Mouse (Mus musculus): Measurements from ENCODE around the gene Katnb1. TPM values are rescaled to one million over a fixed set of nuclear protein-coding genes. Genes with fewer than 3 reads are reported as not detected.

The Katnb1 gene
- polyA plus RNA-seq, 1 experiment from 2014 or later: 35.6 TPM

GRCm38 (mm10) chr8:95059812-95060533 is 21.0 kb upstream of the Katnb1 start:
- Histone ChIP-seq H3K4me3 (replicated peaks) (no peak overlapping the region), H3K27me3 (no peaks in the 10 kb centered on the region), H3K4me1 (no peaks in the 10 kb centered on the region), H3K36me3 (replicated peaks) (no peaks in the 10 kb centered on the region), H3K9ac (no peak overlapping the region), H3K4me2 (no peak overlapping the region), H3K27ac (no peak overlapping the region), H3K9me3 (no peaks in the 10 kb centered on the region)
- 68% methylated on average over 6 of the region's 6 CpGs for WGBS
- ATAC-seq (ENCODE audit: low FRiP score): no peak

GRCm38 (mm10) chr8:95064531-95064930 is 16.5 kb upstream of the Katnb1 start:
- H3K4me3 ChIP-seq (replicated peaks): no peak overlapping the region
- no peak overlapping the region for H3K4me2 ChIP-seq
- H3K4me1 ChIP-seq: no peaks in the 10 kb centered on the region
- H3K9me3 ChIP-seq: no peaks in the 10 kb centered on the region
- 91% methylated on average over 2 of the region's 2 CpGs for WGBS
- no peaks in the 10 kb centered on the region for H3K36me3 ChIP-seq (replicated peaks)
- H3K27ac ChIP-seq: no peak overlapping the region
- H3K9ac ChIP-seq: no peak overlapping the region
- H3K27me3 ChIP-seq: no peaks in the 10 kb centered on the region
- no peak for ATAC-seq (ENCODE audit: low FRiP score)

GRCm38 (mm10) chr8:95067582-95067981 is 13.4 kb upstream of the Katnb1 start:
- no peaks in the 10 kb centered on the region for H3K9me3 ChIP-seq
- no peak overlapping the region for H3K27ac ChIP-seq
- no peaks in the 10 kb centered on the region for H3K4me1 ChIP-seq
- no peaks in the 10 kb centered on the region for H3K36me3 ChIP-seq (replicated peaks)
- 42% methylated on average over 3 of the region's 3 CpGs for WGBS
- no peak for ATAC-seq (ENCODE audit: low FRiP score)
- no peak overlapping the region for H3K4me3 ChIP-seq (replicated peaks)
- no peak overlapping the region for H3K4me2 ChIP-seq
- H3K27me3 ChIP-seq: no peaks in the 10 kb centered on the region
- no peak overlapping the region for H3K9ac ChIP-seq

GRCm38 (mm10) chr8:95075504-95075903 is 5.5 kb upstream of the Katnb1 start:
- Histone ChIP-seq H3K36me3 (replicated peaks) (no peaks in the 10 kb centered on the region), H3K27ac (no peak overlapping the region), H3K4me2 (no peak overlapping the region), H3K4me3 (replicated peaks) (no peak overlapping the region), H3K9ac (no peak overlapping the region), H3K9me3 (no peaks in the 10 kb centered on the region), H3K4me1 (peaks cover 5% of the 10 kb centered on the region; the same call in 1 of the 2 replicates), H3K27me3 (peaks cover 10% of the 10 kb centered on the region; the same call in 1 of the 2 replicates)
- WGBS: 91% methylated on average over 3 of the region's 3 CpGs
- ATAC-seq (ENCODE audit: low FRiP score): no peak

GRCm38 (mm10) chr8:95076151-95076550 is 4.8 kb upstream of the Katnb1 start:
- no peak overlapping the region for H3K4me2 ChIP-seq
- peaks cover 5% of the 10 kb centered on the region; the same call in 1 of the 2 replicates for H3K4me1 ChIP-seq
- H3K36me3 ChIP-seq (replicated peaks): no peaks in the 10 kb centered on the region
- H3K27me3 ChIP-seq: peaks cover 10% of the 10 kb centered on the region; the same call in 1 of the 2 replicates
- H3K27ac ChIP-seq: no peak overlapping the region
- no peak overlapping the region for H3K4me3 ChIP-seq (replicated peaks)
- no peak overlapping the region for H3K9ac ChIP-seq
- no peaks in the 10 kb centered on the region for H3K9me3 ChIP-seq
- ATAC-seq (ENCODE audit: low FRiP score): no peak
- 85% methylated on average over 17 of the region's 17 CpGs for WGBS

- WGBS: 84% methylated on average over 3 of the region's 3 CpGs
- no peak for ATAC-seq (ENCODE audit: low FRiP score)
- H3K9me3 ChIP-seq: no peaks in the 10 kb centered on the region
- H3K9ac ChIP-seq: no peak overlapping the region
- H3K4me3 ChIP-seq (replicated peaks): no peak overlapping the region
- H3K4me1 ChIP-seq: peaks cover 18% of the 10 kb centered on the region
- no peaks in the 10 kb centered on the region for H3K36me3 ChIP-seq (replicated peaks)
- peaks cover 10% of the 10 kb centered on the region; the same call in 1 of the 2 replicates for H3K27me3 ChIP-seq
- no peak overlapping the region for H3K27ac ChIP-seq
- no peak overlapping the region for H3K4me2 ChIP-seq
Measured at GRCm38 (mm10) chr8:95078055-95078454, 2.9 kb upstream of the Katnb1 start.

- Histone ChIP-seq H3K4me3 (replicated peaks) (no peak overlapping the region), H3K27ac (no peak overlapping the region), H3K36me3 (replicated peaks) (peaks cover 8% of the 10 kb centered on the region; the same call in 1 of the 2 replicates), H3K4me2 (no peak overlapping the region), H3K9me3 (no peaks in the 10 kb centered on the region), H3K4me1 (peaks cover 18% of the 10 kb centered on the region), H3K27me3 (peaks cover 10% of the 10 kb centered on the region; the same call in 1 of the 2 replicates), H3K9ac (no peak overlapping the region)
- WGBS: 87% methylated on average over 4 of the region's 4 CpGs
- ATAC-seq (ENCODE audit: low FRiP score): no peak
Measured at GRCm38 (mm10) chr8:95079305-95079704, 1.7 kb upstream of the Katnb1 start.

- Histone ChIP-seq H3K9ac (peak overlapping the region; percentile 87), H3K36me3 (replicated peaks) (peaks cover 26% of the 10 kb centered on the region), H3K4me2 (peak overlapping the region; percentile 94), H3K4me3 (replicated peaks) (peak overlapping the region; percentile 84), H3K27ac (peak overlapping the region; percentile 78), H3K27me3 (peaks cover 10% of the 10 kb centered on the region; the same call in 1 of the 2 replicates), H3K9me3 (no peaks in the 10 kb centered on the region), H3K4me1 (peaks cover 18% of the 10 kb centered on the region)
- ATAC-seq (ENCODE audit: low FRiP score): no peak
- WGBS: 5% methylated on average over 11 of the region's 11 CpGs
Measured at GRCm38 (mm10) chr8:95081650-95082049, 664 bp downstream of the Katnb1 start.

- H3K4me3 ChIP-seq (replicated peaks): no peak overlapping the region
- H3K9ac ChIP-seq: no peak overlapping the region
- peaks cover 52% of the 10 kb centered on the region for H3K36me3 ChIP-seq (replicated peaks)
- H3K9me3 ChIP-seq: no peaks in the 10 kb centered on the region
- H3K27ac ChIP-seq: no peak overlapping the region
- H3K4me2 ChIP-seq: no peak overlapping the region
- 89% methylated on average over 4 of the region's 4 CpGs for WGBS
- H3K27me3 ChIP-seq: no peaks in the 10 kb centered on the region
- H3K4me1 ChIP-seq: peaks cover 18% of the 10 kb centered on the region
- ATAC-seq (ENCODE audit: low FRiP score): no peak
Measured at GRCm38 (mm10) chr8:95084261-95084660, 3.3 kb downstream of the Katnb1 start.

- H3K4me1 ChIP-seq: peaks cover 18% of the 10 kb centered on the region
- H3K27me3 ChIP-seq: no peaks in the 10 kb centered on the region
- no peak overlapping the region for H3K9ac ChIP-seq
- no peaks in the 10 kb centered on the region for H3K9me3 ChIP-seq
- H3K4me3 ChIP-seq (replicated peaks): no peak overlapping the region
- H3K36me3 ChIP-seq (replicated peaks): peaks cover 57% of the 10 kb centered on the region
- WGBS: 87% methylated on average over 10 of the region's 10 CpGs
- no peak for ATAC-seq (ENCODE audit: low FRiP score)
- H3K27ac ChIP-seq: no peak overlapping the region
- no peak overlapping the region for H3K4me2 ChIP-seq
Measured at GRCm38 (mm10) chr8:95084744-95085431, 3.9 kb downstream of the Katnb1 start.

GRCm38 (mm10) chr8:95085432-95086141 is 4.6 kb downstream of the Katnb1 start:
- Histone ChIP-seq H3K4me3 (replicated peaks) (no peak overlapping the region), H3K4me1 (peaks cover 13% of the 10 kb centered on the region), H3K4me2 (no peak overlapping the region), H3K27ac (no peak overlapping the region), H3K9ac (no peak overlapping the region), H3K9me3 (no peaks in the 10 kb centered on the region), H3K27me3 (no peaks in the 10 kb centered on the region), H3K36me3 (replicated peaks) (peaks cover 64% of the 10 kb centered on the region)
- 92% methylated on average over 7 of the region's 7 CpGs for WGBS
- ATAC-seq (ENCODE audit: low FRiP score): no peak

GRCm38 (mm10) chr8:95093574-95093973 is 12.6 kb downstream of the Katnb1 start:
- Histone ChIP-seq H3K27ac (no peak overlapping the region), H3K9me3 (no peaks in the 10 kb centered on the region), H3K36me3 (replicated peaks) (peaks cover 89% of the 10 kb centered on the region), H3K4me1 (no peaks in the 10 kb centered on the region), H3K9ac (no peak overlapping the region), H3K4me2 (no peak overlapping the region), H3K4me3 (replicated peaks) (no peak overlapping the region), H3K27me3 (no peaks in the 10 kb centered on the region)
- WGBS: 88% methylated on average over 4 of the region's 4 CpGs
- no peak for ATAC-seq (ENCODE audit: low FRiP score)
